Mouse (Mus musculus): Measurements from ENCODE around the gene Sptbn1. TPM values are rescaled to one million over a fixed set of nuclear protein-coding genes. Genes with fewer than 3 reads are reported as not detected.

Sptbn1 gene
- polyA plus RNA-seq, 1 experiment from 2014 or later = 185 TPM

GRCm38 (mm10) chr11:30279278-30279677, 11.3 kb upstream of the Sptbn1 start:
- 81% methylated on average over 5 of the region's 5 CpGs for WGBS
- Histone ChIP-seq H3K9ac (ENCODE audit: low read depth, low read length) (no peak overlapping the region), H3K4me1 (ENCODE audit: control insufficient read depth, insufficient read depth, low read length) (no peaks in the 10 kb centered on the region), H3K27me3 (ENCODE audit: control insufficient read depth, insufficient read depth, low read depth, low read length) (no peaks in the 10 kb centered on the region), H3K4me2 (ENCODE audit: low read length) (no peak overlapping the region), H3K27ac (ENCODE audit: low read length) (no peak overlapping the region), H3K9me3 (replicated peaks; ENCODE audit: control insufficient read depth, low read length, poor library complexity, severe bottlenecking) (no peaks in the 10 kb centered on the region), H3K36me3 (ENCODE audit: control insufficient read depth, insufficient read depth, low read length) (no peaks in the 10 kb centered on the region), H3K4me3 (ENCODE audit: low read depth, low read length) (no peak overlapping the region)
- ATAC-seq = no peak

- Histone ChIP-seq H3K36me3 (ENCODE audit: control insufficient read depth, insufficient read depth, low read length) (no peaks in the 10 kb centered on the region), H3K9me3 (replicated peaks; ENCODE audit: control insufficient read depth, low read length, poor library complexity, severe bottlenecking) (no peaks in the 10 kb centered on the region), H3K4me2 (ENCODE audit: low read length) (no peak overlapping the region), H3K27ac (ENCODE audit: low read length) (no peak overlapping the region), H3K27me3 (ENCODE audit: control insufficient read depth, insufficient read depth, low read depth, low read length) (no peaks in the 10 kb centered on the region), H3K4me1 (ENCODE audit: control insufficient read depth, insufficient read depth, low read length) (no peaks in the 10 kb centered on the region), H3K4me3 (ENCODE audit: low read depth, low read length) (no peak overlapping the region), H3K9ac (ENCODE audit: low read depth, low read length) (no peak overlapping the region)
- WGBS = 71% methylated on average over 3 of the region's 3 CpGs
- ATAC-seq = no peak
Observed at GRCm38 (mm10) chr11:30275436-30276031, 7.6 kb upstream of the Sptbn1 start.

- 81% methylated on average over 1 of the region's 1 CpGs for WGBS
- Histone ChIP-seq H3K9me3 (replicated peaks; ENCODE audit: control insufficient read depth, low read length, poor library complexity, severe bottlenecking) (no peaks in the 10 kb centered on the region), H3K27ac (ENCODE audit: low read length) (no peak overlapping the region), H3K4me2 (ENCODE audit: low read length) (peak overlapping the region; percentile 37), H3K27me3 (ENCODE audit: control insufficient read depth, insufficient read depth, low read depth, low read length) (no peaks in the 10 kb centered on the region), H3K4me3 (ENCODE audit: low read depth, low read length) (no peak overlapping the region; the same call in 1 of the 2 replicates), H3K9ac (ENCODE audit: low read depth, low read length) (no peak overlapping the region), H3K36me3 (ENCODE audit: control insufficient read depth, insufficient read depth, low read length) (no peaks in the 10 kb centered on the region), H3K4me1 (ENCODE audit: control insufficient read depth, insufficient read depth, low read length) (peaks cover 21% of the 10 kb centered on the region)
- ATAC-seq = no peak
Observed at GRCm38 (mm10) chr11:30269524-30269923, 1.5 kb upstream of the Sptbn1 start.

- Histone ChIP-seq H3K4me2 (ENCODE audit: low read length) (peak overlapping the region; percentile 66), H3K27ac (ENCODE audit: low read length) (peak overlapping the region; percentile 95), H3K9me3 (replicated peaks; ENCODE audit: control insufficient read depth, low read length, poor library complexity, severe bottlenecking) (no peaks in the 10 kb centered on the region), H3K36me3 (ENCODE audit: control insufficient read depth, insufficient read depth, low read length) (no peaks in the 10 kb centered on the region), H3K4me1 (ENCODE audit: control insufficient read depth, insufficient read depth, low read length) (peaks cover 27% of the 10 kb centered on the region), H3K27me3 (ENCODE audit: control insufficient read depth, insufficient read depth, low read depth, low read length) (no peaks in the 10 kb centered on the region), H3K4me3 (ENCODE audit: low read depth, low read length) (peak overlapping the region; percentile 99), H3K9ac (ENCODE audit: low read depth, low read length) (peak overlapping the region; percentile 74)
- 4% methylated on average over 15 of the region's 15 CpGs for WGBS
- ATAC-seq = peak; percentile 36
Observed at GRCm38 (mm10) chr11:30268648-30269375, 837 bp upstream of the Sptbn1 start.

GRCm38 (mm10) chr11:30267036-30267891, 711 bp downstream of the Sptbn1 start:
- no peaks in the 10 kb centered on the region for H3K27me3 ChIP-seq (ENCODE audit: control insufficient read depth, insufficient read depth, low read depth, low read length)
- H3K4me2 ChIP-seq (ENCODE audit: low read length) = peak overlapping the region; percentile 62
- no peaks in the 10 kb centered on the region for H3K36me3 ChIP-seq (ENCODE audit: control insufficient read depth, insufficient read depth, low read length)
- peak overlapping the region; percentile 99 for H3K9ac ChIP-seq (ENCODE audit: low read depth, low read length)
- ATAC-seq = peak; percentile 78
- under 1% methylated on average over 68 of the region's 69 CpGs for WGBS
- H3K27ac ChIP-seq (ENCODE audit: low read length) = peak overlapping the region; percentile 94
- peak overlapping the region; percentile 99 for H3K4me3 ChIP-seq (ENCODE audit: low read depth, low read length)
- H3K9me3 ChIP-seq (replicated peaks; ENCODE audit: control insufficient read depth, low read length, poor library complexity, severe bottlenecking) = no peaks in the 10 kb centered on the region
- peaks cover 35% of the 10 kb centered on the region for H3K4me1 ChIP-seq (ENCODE audit: control insufficient read depth, insufficient read depth, low read length)

GRCm38 (mm10) chr11:30266691-30267035, 1.3 kb downstream of the Sptbn1 start:
- H3K4me1 ChIP-seq (ENCODE audit: control insufficient read depth, insufficient read depth, low read length) = peaks cover 39% of the 10 kb centered on the region
- no peaks in the 10 kb centered on the region for H3K36me3 ChIP-seq (ENCODE audit: control insufficient read depth, insufficient read depth, low read length)
- H3K27ac ChIP-seq (ENCODE audit: low read length) = peak overlapping the region; percentile 94
- H3K4me3 ChIP-seq (ENCODE audit: low read depth, low read length) = peak overlapping the region; percentile 99
- no peaks in the 10 kb centered on the region for H3K27me3 ChIP-seq (ENCODE audit: control insufficient read depth, insufficient read depth, low read depth, low read length)
- peak overlapping the region; percentile 99 for H3K9ac ChIP-seq (ENCODE audit: low read depth, low read length)
- ATAC-seq = peak; percentile 15
- H3K9me3 ChIP-seq (replicated peaks; ENCODE audit: control insufficient read depth, low read length, poor library complexity, severe bottlenecking) = no peaks in the 10 kb centered on the region
- peak overlapping the region; percentile 62 for H3K4me2 ChIP-seq (ENCODE audit: low read length)
- WGBS = 2% methylated on average over 7 of the region's 7 CpGs

GRCm38 (mm10) chr11:30265666-30266065, 2.3 kb downstream of the Sptbn1 start:
- H3K4me3 ChIP-seq (ENCODE audit: low read depth, low read length) = peak overlapping the region; percentile 48
- WGBS = 74% methylated on average over 2 of the region's 2 CpGs
- 0 out of 2 replicates have a peak overlapping the region, but pooled peaks have one; percentile 50 for H3K27ac ChIP-seq (ENCODE audit: low read length)
- H3K27me3 ChIP-seq (ENCODE audit: control insufficient read depth, insufficient read depth, low read depth, low read length) = no peaks in the 10 kb centered on the region
- ATAC-seq = no peak
- peak overlapping the region; percentile 68 for H3K4me2 ChIP-seq (ENCODE audit: low read length)
- peak overlapping the region; percentile 52 for H3K9ac ChIP-seq (ENCODE audit: low read depth, low read length)
- H3K36me3 ChIP-seq (ENCODE audit: control insufficient read depth, insufficient read depth, low read length) = no peaks in the 10 kb centered on the region
- peaks cover 44% of the 10 kb centered on the region for H3K4me1 ChIP-seq (ENCODE audit: control insufficient read depth, insufficient read depth, low read length)
- no peaks in the 10 kb centered on the region for H3K9me3 ChIP-seq (replicated peaks; ENCODE audit: control insufficient read depth, low read length, poor library complexity, severe bottlenecking)

- H3K4me3 ChIP-seq (ENCODE audit: low read depth, low read length) = no peak overlapping the region
- no peaks in the 10 kb centered on the region for H3K27me3 ChIP-seq (ENCODE audit: control insufficient read depth, insufficient read depth, low read depth, low read length)
- H3K9ac ChIP-seq (ENCODE audit: low read depth, low read length) = no peak overlapping the region
- no peaks in the 10 kb centered on the region for H3K9me3 ChIP-seq (replicated peaks; ENCODE audit: control insufficient read depth, low read length, poor library complexity, severe bottlenecking)
- peak overlapping the region; percentile 17 for H3K4me2 ChIP-seq (ENCODE audit: low read length)
- peaks cover 41% of the 10 kb centered on the region for H3K4me1 ChIP-seq (ENCODE audit: control insufficient read depth, insufficient read depth, low read length)
- no peak for ATAC-seq
- H3K36me3 ChIP-seq (ENCODE audit: control insufficient read depth, insufficient read depth, low read length) = no peaks in the 10 kb centered on the region
- 74% methylated on average over 2 of the region's 2 CpGs for WGBS
- H3K27ac ChIP-seq (ENCODE audit: low read length) = no peak overlapping the region
Observed at GRCm38 (mm10) chr11:30263627-30264026, 4.3 kb downstream of the Sptbn1 start.

Measured in midbrain, embryonic 16.5 days (tissue).